Mouse (Mus musculus): ENCODE results near the gene Fer. TPM values are rescaled to one million over a fixed set of nuclear protein-coding genes. Genes with fewer than 3 reads are reported as not detected.

Gene Fer
- polyA plus RNA-seq, 1 experiment from 2014 or later = 18.6 TPM

- H3K9me3 ChIP-seq (ENCODE audit: low read length) = no peaks in the 10 kb centered on the region
- H3K4me1 ChIP-seq (ENCODE audit: insufficient read depth, low read depth, low read length) = no peaks in the 10 kb centered on the region
- no peak overlapping the region for H3K4me3 ChIP-seq (ENCODE audit: low read depth, low read length)
- no peak for ATAC-seq
- H3K27ac ChIP-seq (ENCODE audit: low read length) = no peak overlapping the region
- H3K36me3 ChIP-seq (ENCODE audit: insufficient read depth, low read length) = no peaks in the 10 kb centered on the region
- no peak overlapping the region for H3K9ac ChIP-seq (replicated peaks; ENCODE audit: low read depth)
- no peak overlapping the region for H3K4me2 ChIP-seq (replicated peaks; ENCODE audit: low read depth, low read length)
- 83% methylated on average over 5 of the region's 5 CpGs for WGBS
- no peaks in the 10 kb centered on the region for H3K27me3 ChIP-seq (replicated peaks; ENCODE audit: insufficient read depth, low read length)
- DNase-seq (ENCODE audit: low spot score) = no peak
- TF ChIP-seq EP300 (IDR thresholded peaks at IDR 0.05) = no peak
- no peak for TF ChIP-seq CTCF (IDR thresholded peaks at IDR 0.05)
Observed at GRCm38 (mm10) chr17:64113625-64114024, 250.8 kb downstream of the Fer start.

GRCm38 (mm10) chr17:64116762-64117161, 253.9 kb downstream of the Fer start:
- no peak overlapping the region for H3K27ac ChIP-seq (ENCODE audit: low read length)
- no peak for ATAC-seq
- no peak overlapping the region for H3K4me2 ChIP-seq (replicated peaks; ENCODE audit: low read depth, low read length)
- no peaks in the 10 kb centered on the region for H3K4me1 ChIP-seq (ENCODE audit: insufficient read depth, low read depth, low read length)
- 86% methylated on average over 6 of the region's 6 CpGs for WGBS
- H3K27me3 ChIP-seq (replicated peaks; ENCODE audit: insufficient read depth, low read length) = no peaks in the 10 kb centered on the region
- TF ChIP-seq EP300 (IDR thresholded peaks at IDR 0.05) (no peak), CTCF (IDR thresholded peaks at IDR 0.05) (no peak)
- DNase-seq (ENCODE audit: low spot score) = no peak
- H3K9ac ChIP-seq (replicated peaks; ENCODE audit: low read depth) = no peak overlapping the region
- H3K9me3 ChIP-seq (ENCODE audit: low read length) = no peaks in the 10 kb centered on the region
- no peaks in the 10 kb centered on the region for H3K36me3 ChIP-seq (ENCODE audit: insufficient read depth, low read length)
- no peak overlapping the region for H3K4me3 ChIP-seq (ENCODE audit: low read depth, low read length)

GRCm38 (mm10) chr17:64119697-64120288, 256.9 kb downstream of the Fer start:
- TF ChIP-seq CTCF (IDR thresholded peaks at IDR 0.05) = no peak
- TF ChIP-seq EP300 (IDR thresholded peaks at IDR 0.05) = no peak
- 75% methylated on average over 5 of the region's 5 CpGs for WGBS
- Histone ChIP-seq H3K9me3 (ENCODE audit: low read length) (no peaks in the 10 kb centered on the region), H3K27ac (ENCODE audit: low read length) (no peak overlapping the region), H3K36me3 (ENCODE audit: insufficient read depth, low read length) (no peaks in the 10 kb centered on the region), H3K4me2 (replicated peaks; ENCODE audit: low read depth, low read length) (no peak overlapping the region), H3K4me1 (ENCODE audit: insufficient read depth, low read depth, low read length) (peaks cover 3% of the 10 kb centered on the region; the same call in 1 of the 2 replicates), H3K27me3 (replicated peaks; ENCODE audit: insufficient read depth, low read length) (no peaks in the 10 kb centered on the region), H3K9ac (replicated peaks; ENCODE audit: low read depth) (no peak overlapping the region), H3K4me3 (ENCODE audit: low read depth, low read length) (no peak overlapping the region)
- DNase-seq (ENCODE audit: low spot score) = no peak
- no peak for ATAC-seq

GRCm38 (mm10) chr17:64122556-64122955, 259.7 kb downstream of the Fer start:
- peaks cover 3% of the 10 kb centered on the region; the same call in 1 of the 2 replicates for H3K4me1 ChIP-seq (ENCODE audit: insufficient read depth, low read depth, low read length)
- no peak overlapping the region for H3K27ac ChIP-seq (ENCODE audit: low read length)
- TF ChIP-seq CTCF (IDR thresholded peaks at IDR 0.05) (no peak), EP300 (IDR thresholded peaks at IDR 0.05) (no peak)
- no peaks in the 10 kb centered on the region for H3K36me3 ChIP-seq (ENCODE audit: insufficient read depth, low read length)
- H3K9me3 ChIP-seq (ENCODE audit: low read length) = no peaks in the 10 kb centered on the region
- H3K27me3 ChIP-seq (replicated peaks; ENCODE audit: insufficient read depth, low read length) = no peaks in the 10 kb centered on the region
- no peak overlapping the region for H3K4me3 ChIP-seq (ENCODE audit: low read depth, low read length)
- DNase-seq (ENCODE audit: low spot score) (no peak), ATAC-seq (no peak)
- 90% methylated on average over 11 of the region's 11 CpGs for WGBS
- no peak overlapping the region for H3K9ac ChIP-seq (replicated peaks; ENCODE audit: low read depth)
- no peak overlapping the region for H3K4me2 ChIP-seq (replicated peaks; ENCODE audit: low read depth, low read length)

- WGBS = 34% methylated on average over 3 of the region's 3 CpGs
- H3K27ac ChIP-seq (ENCODE audit: low read length) = no peak overlapping the region
- ATAC-seq = peak; percentile 80
- no peaks in the 10 kb centered on the region for H3K36me3 ChIP-seq (ENCODE audit: insufficient read depth, low read length)
- peaks cover 3% of the 10 kb centered on the region; the same call in 1 of the 2 replicates for H3K4me1 ChIP-seq (ENCODE audit: insufficient read depth, low read depth, low read length)
- H3K4me2 ChIP-seq (replicated peaks; ENCODE audit: low read depth, low read length) = no peak overlapping the region
- no peaks in the 10 kb centered on the region for H3K27me3 ChIP-seq (replicated peaks; ENCODE audit: insufficient read depth, low read length)
- H3K9me3 ChIP-seq (ENCODE audit: low read length) = no peaks in the 10 kb centered on the region
- no peak overlapping the region for H3K9ac ChIP-seq (replicated peaks; ENCODE audit: low read depth)
- no peak; the same call in 1 of the 2 replicates for TF ChIP-seq EP300 (IDR thresholded peaks at IDR 0.05)
- no peak for TF ChIP-seq CTCF (IDR thresholded peaks at IDR 0.05)
- peak; percentile 59 for DNase-seq (ENCODE audit: low spot score)
- H3K4me3 ChIP-seq (ENCODE audit: low read depth, low read length) = no peak overlapping the region
Observed at GRCm38 (mm10) chr17:64123732-64124131, 260.9 kb downstream of the Fer start.

GRCm38 (mm10) chr17:64126904-64127303, 264.0 kb downstream of the Fer start:
- DNase-seq (ENCODE audit: low spot score) (no peak), ATAC-seq (no peak)
- H3K9ac ChIP-seq (replicated peaks; ENCODE audit: low read depth) = no peak overlapping the region
- H3K27me3 ChIP-seq (replicated peaks; ENCODE audit: insufficient read depth, low read length) = no peaks in the 10 kb centered on the region
- TF ChIP-seq EP300 (IDR thresholded peaks at IDR 0.05) (no peak), CTCF (IDR thresholded peaks at IDR 0.05) (no peak)
- H3K4me1 ChIP-seq (ENCODE audit: insufficient read depth, low read depth, low read length) = peaks cover 3% of the 10 kb centered on the region; the same call in 1 of the 2 replicates
- WGBS = 80% methylated on average over 5 of the region's 5 CpGs
- no peak overlapping the region for H3K27ac ChIP-seq (ENCODE audit: low read length)
- no peak overlapping the region for H3K4me3 ChIP-seq (ENCODE audit: low read depth, low read length)
- no peak overlapping the region for H3K4me2 ChIP-seq (replicated peaks; ENCODE audit: low read depth, low read length)
- H3K36me3 ChIP-seq (ENCODE audit: insufficient read depth, low read length) = no peaks in the 10 kb centered on the region
- no peaks in the 10 kb centered on the region for H3K9me3 ChIP-seq (ENCODE audit: low read length)

Measured in lung, postnatal 0 days (tissue).